Mouse (Mus musculus) thymus, postnatal 36 days (tissue): ENCODE measurements at regions not wholly inside any gene's neighbourhood (a gene's known extent, or its start where the extent isn't known, plus 50 kb on each side); places are given as distances from the start of the nearest gene placed in this dataset.

Source experiments
- DNase-seq, 2 experiments: peaks; one replicate each; pipeline ENCODE4 v3.0.0; 2022; ENCODE audit warnings: mixed read lengths in 2 of 2

GRCm38 (mm10) chr7:135997640-135998039 lies 281.5 kb upstream of the Mki67 start:
- DNase-seq, result no peak

- no peak for DNase-seq
Measured at GRCm38 (mm10) chr7:136002382-136002781, 286.2 kb upstream of the Mki67 start.

GRCm38 (mm10) chr7:136003291-136003690 lies 287.1 kb upstream of the Mki67 start:
- no peak for DNase-seq

- peak in 1 of 2 experiments; percentile 28 for DNase-seq
Measured at GRCm38 (mm10) chr7:136007796-136008455, 291.8 kb upstream of the Mki67 start.

- no peak for DNase-seq
Measured at GRCm38 (mm10) chr7:136008486-136008885, 292.3 kb upstream of the Mki67 start.

GRCm38 (mm10) chr7:136010013-136010412 lies 293.9 kb upstream of the Mki67 start:
- DNase-seq, result peak; percentile 43 to 56

GRCm38 (mm10) chr7:136014706-136015105 lies 298.5 kb upstream of the Mki67 start:
- DNase-seq, result peak; percentile 39 to 73

GRCm38 (mm10) chr7:136016918-136017317 lies 300.8 kb upstream of the Mki67 start:
- no peak for DNase-seq

- DNase-seq, result no peak
Measured at GRCm38 (mm10) chr7:136020577-136020976, 304.4 kb upstream of the Mki67 start.

GRCm38 (mm10) chr7:136021071-136021470 lies 304.9 kb upstream of the Mki67 start:
- DNase-seq, result no peak

- no peak for DNase-seq
Measured at GRCm38 (mm10) chr7:136022781-136023448, 306.8 kb upstream of the Mki67 start.

GRCm38 (mm10) chr7:136026451-136026850 lies 310.3 kb upstream of the Mki67 start:
- no peak for DNase-seq

GRCm38 (mm10) chr7:136032026-136032425 lies 315.9 kb upstream of the Mki67 start:
- DNase-seq, result no peak

- DNase-seq, result no peak
Measured at GRCm38 (mm10) chr7:136033536-136033935, 317.4 kb upstream of the Mki67 start.

GRCm38 (mm10) chr7:136035735-136036134 lies 319.6 kb upstream of the Mki67 start:
- no peak for DNase-seq

GRCm38 (mm10) chr7:136038072-136038471 lies 321.9 kb upstream of the Mki67 start:
- no peak for DNase-seq

GRCm38 (mm10) chr7:136038906-136039305 lies 322.7 kb upstream of the Mki67 start:
- no peak for DNase-seq

GRCm38 (mm10) chr7:136041921-136042320 lies 325.8 kb upstream of the Mki67 start:
- DNase-seq, result no peak

GRCm38 (mm10) chr7:136046645-136047363 lies 330.6 kb upstream of the Mki67 start:
- DNase-seq, result no peak

- no peak for DNase-seq
Measured at GRCm38 (mm10) chr7:136047364-136047945, 331.3 kb upstream of the Mki67 start.

GRCm38 (mm10) chr7:136048925-136049586 lies 332.9 kb upstream of the Mki67 start:
- no peak for DNase-seq

GRCm38 (mm10) chr7:136049587-136049930 lies 333.4 kb upstream of the Mki67 start:
- DNase-seq, result no peak

- DNase-seq, result no peak
Measured at GRCm38 (mm10) chr7:136050116-136050515, 334.0 kb upstream of the Mki67 start.
